Mouse (Mus musculus) cerebellum, adult 2 months (tissue): ENCODE data around the gene Anxa8.

ENCODE experiments used
- CTCF ChIP-seq: fragments of 200-500 bp; IDR thresholded peaks from 2 replicates; pipeline ENCODE4 v1.5.1; 2011; ENCODE audit warnings: low read depth, mild to moderate bottlenecking, control low read depth, low read length, moderate library complexity, borderline replicate concordance; ENCODE audit not compliant: insufficient read depth
- POLR2A ChIP-seq: fragments of 200-500 bp; IDR thresholded peaks from 2 replicates; pipeline ENCODE4 v1.6.1; 2011; ENCODE audit warnings: low read length, control low read depth, borderline replicate concordance; ENCODE audit not compliant: insufficient read depth

GRCm38 (mm10) chr14:34091475-34091874 is 5.7 kb downstream of the Anxa8 start:
- TF ChIP-seq CTCF: no peak
- TF ChIP-seq POLR2A: no peak
